Mouse (Mus musculus): ENCODE data around the gene Kcna7. TPM values are rescaled to one million over a fixed set of nuclear protein-coding genes. Genes with fewer than 3 reads are reported as not detected.
A peak's percentile ranks its signal among the peaks of the same experiment; 100 is the strongest.

The Kcna7 gene
- polyA plus RNA-seq, 1 experiment, result not detected

- Histone ChIP-seq H3K4me3 (ENCODE audit: insufficient read depth, low read length) (peak overlapping the region; percentile 94), H3K4me1 (ENCODE audit: control insufficient read depth, insufficient read depth, low read length) (peaks cover 12% of the 10 kb centered on the region), H3K27ac (ENCODE audit: insufficient read depth, low read depth, low read length) (peak overlapping the region; percentile 100)
- no peak for TF ChIP-seq CTCF (IDR thresholded peaks at IDR 0.05; ENCODE audit: low read depth, low read length)
- TF ChIP-seq POLR2A (IDR thresholded peaks at IDR 0.05; ENCODE audit: borderline replicate concordance, low read depth, low read length), result no peak; the same call in 1 of the 2 replicates
Observed at GRCm38 (mm10) chr7:45456721-45457203, 51.3 kb downstream of the Kcna7 start.

GRCm38 (mm10) chr7:45457204-45458060 is 52.0 kb downstream of the Kcna7 start:
- TF ChIP-seq CTCF (IDR thresholded peaks at IDR 0.05; ENCODE audit: low read depth, low read length) (no peak), POLR2A (IDR thresholded peaks at IDR 0.05; ENCODE audit: borderline replicate concordance, low read depth, low read length) (0 out of 2 replicates have a peak, but pooled peaks have one; percentile 47)
- Histone ChIP-seq H3K27ac (ENCODE audit: insufficient read depth, low read depth, low read length) (peak overlapping the region; percentile 100), H3K4me1 (ENCODE audit: control insufficient read depth, insufficient read depth, low read length) (peaks cover 15% of the 10 kb centered on the region), H3K4me3 (ENCODE audit: insufficient read depth, low read length) (peak overlapping the region; percentile 94)

- TF ChIP-seq CTCF (IDR thresholded peaks at IDR 0.05; ENCODE audit: low read depth, low read length), result no peak
- peaks cover 25% of the 10 kb centered on the region for H3K4me1 ChIP-seq (ENCODE audit: control insufficient read depth, insufficient read depth, low read length)
- H3K4me3 ChIP-seq (ENCODE audit: insufficient read depth, low read length), result peak overlapping the region; percentile 94
- H3K27ac ChIP-seq (ENCODE audit: insufficient read depth, low read depth, low read length), result peak overlapping the region; percentile 100
Observed at GRCm38 (mm10) chr7:45458748-45459563, 53.5 kb downstream of the Kcna7 start.

Other genes starting within 250 kb of the Kcna7 start
- gene Slc17a7, start 241.7 kb upstream of the Kcna7 start, polyA plus RNA-seq (2012; ENCODE audit: insufficient read depth, insufficient read length, missing spikeins), result not detected in 2 replicates
- gene Gfy, start 226.1 kb upstream of the Kcna7 start, polyA plus RNA-seq (2012; ENCODE audit: insufficient read depth, insufficient read length, missing spikeins), result not detected in 2 replicates
- gene Pth2, start 224.7 kb upstream of the Kcna7 start, polyA plus RNA-seq (2012; ENCODE audit: insufficient read depth, insufficient read length, missing spikeins), result not detected in 2 replicates
- gene Ccdc155, start 200.8 kb upstream of the Kcna7 start, polyA plus RNA-seq (2012; ENCODE audit: insufficient read depth, insufficient read length, missing spikeins), result 0.24 TPM in 1 of 2 replicates, not detected in the other
- gene Dkkl1, start 193.5 kb upstream of the Kcna7 start, polyA plus RNA-seq (2012; ENCODE audit: insufficient read depth, insufficient read length, missing spikeins), result not detected in 2 replicates
- gene Tead2, start 189.9 kb upstream of the Kcna7 start, polyA plus RNA-seq (2012; ENCODE audit: insufficient read depth, insufficient read length, missing spikeins), result 2.1 TPM in 1 of 2 replicates, not detected in the other
- 238 and 243 TPM in 2 replicates for gene Cd37, start 166.5 kb upstream of the Kcna7 start, polyA plus RNA-seq (2012; ENCODE audit: insufficient read depth, insufficient read length, missing spikeins)
- not detected in 2 replicates for gene Slc6a16, start 164.6 kb upstream of the Kcna7 start, polyA plus RNA-seq (2012; ENCODE audit: insufficient read depth, insufficient read length, missing spikeins)
- gene Slc6a21, start 128.1 kb upstream of the Kcna7 start, polyA plus RNA-seq (2012; ENCODE audit: insufficient read depth, insufficient read length, missing spikeins), result not detected in 2 replicates
- gene Trpm4, start 71.9 kb upstream of the Kcna7 start, polyA plus RNA-seq (2012; ENCODE audit: insufficient read depth, insufficient read length, missing spikeins), result 14.1 and 16.0 TPM in 2 replicates
- not detected in 2 replicates for gene Hrc, start 70.4 kb upstream of the Kcna7 start, polyA plus RNA-seq (2012; ENCODE audit: insufficient read depth, insufficient read length, missing spikeins)
- gene Ppfia3, start 38.6 kb upstream of the Kcna7 start, polyA plus RNA-seq (2012; ENCODE audit: insufficient read depth, insufficient read length, missing spikeins), result 1.6 and 1.8 TPM in 2 replicates
- 3.0 and 3.6 TPM in 2 replicates for gene Lin7b, start 35.1 kb upstream of the Kcna7 start, polyA plus RNA-seq (2012; ENCODE audit: insufficient read depth, insufficient read length, missing spikeins)
- gene Snrnp70, start 9.9 kb upstream of the Kcna7 start, polyA plus RNA-seq (2012; ENCODE audit: insufficient read depth, insufficient read length, missing spikeins), result 385 and 416 TPM in 2 replicates
- gene Ntf5, start 8.0 kb downstream of the Kcna7 start, polyA plus RNA-seq (2012; ENCODE audit: insufficient read depth, insufficient read length, missing spikeins), result not detected in 2 replicates
- gene Lhb, start 15.2 kb downstream of the Kcna7 start, polyA plus RNA-seq (2012; ENCODE audit: insufficient read depth, insufficient read length, missing spikeins), result not detected in 2 replicates
- 12.8 and 14.3 TPM in 2 replicates for gene Gys1, start 29.2 kb downstream of the Kcna7 start, polyA plus RNA-seq (2012; ENCODE audit: insufficient read depth, insufficient read length, missing spikeins)
- 26.0 and 43.8 TPM in 2 replicates for gene Ruvbl2, start 32.4 kb downstream of the Kcna7 start, polyA plus RNA-seq (2012; ENCODE audit: insufficient read depth, insufficient read length, missing spikeins)
- 18,510 and 20,120 TPM in 2 replicates for gene Ftl1, start 54.2 kb downstream of the Kcna7 start, polyA plus RNA-seq (2012; ENCODE audit: insufficient read depth, insufficient read length, missing spikeins)
- gene Bax, start 61.2 kb downstream of the Kcna7 start, polyA plus RNA-seq (2012; ENCODE audit: insufficient read depth, insufficient read length, missing spikeins), result 196 and 209 TPM in 2 replicates
- gene Tulp2, start 76.2 kb downstream of the Kcna7 start, polyA plus RNA-seq (2012; ENCODE audit: insufficient read depth, insufficient read length, missing spikeins), result not detected in 2 replicates
- 1.1 TPM in 1 of 2 replicates, not detected in the other for gene Gm45808, start 81.2 kb downstream of the Kcna7 start, polyA plus RNA-seq (2012; ENCODE audit: insufficient read depth, insufficient read length, missing spikeins)
- 22.0 and 25.4 TPM in 2 replicates for gene Dhdh, start 83.2 kb downstream of the Kcna7 start, polyA plus RNA-seq (2012; ENCODE audit: insufficient read depth, insufficient read length, missing spikeins)
- 278 and 296 TPM in 2 replicates for gene Nucb1, start 104.8 kb downstream of the Kcna7 start, polyA plus RNA-seq (2012; ENCODE audit: insufficient read depth, insufficient read length, missing spikeins)
- gene Ppp1r15a, start 120.6 kb downstream of the Kcna7 start, polyA plus RNA-seq (2012; ENCODE audit: insufficient read depth, insufficient read length, missing spikeins), result 21.3 and 26.7 TPM in 2 replicates
- gene Plekha4, start 120.7 kb downstream of the Kcna7 start, polyA plus RNA-seq (2012; ENCODE audit: insufficient read depth, insufficient read length, missing spikeins), result 1.0 and 1.6 TPM in 2 replicates
- gene Hsd17b14, start 149.2 kb downstream of the Kcna7 start, polyA plus RNA-seq (2012; ENCODE audit: insufficient read depth, insufficient read length, missing spikeins), result 2.0 and 2.5 TPM in 2 replicates
- gene Bcat2, start 164.5 kb downstream of the Kcna7 start, polyA plus RNA-seq (2012; ENCODE audit: insufficient read depth, insufficient read length, missing spikeins), result 87.0 and 93.0 TPM in 2 replicates
- gene Fgf21, start 209.8 kb downstream of the Kcna7 start, polyA plus RNA-seq (2012; ENCODE audit: insufficient read depth, insufficient read length, missing spikeins), result not detected in 2 replicates
- not detected in 2 replicates for gene Fut1, start 211.6 kb downstream of the Kcna7 start, polyA plus RNA-seq (2012; ENCODE audit: insufficient read depth, insufficient read length, missing spikeins)
- not detected in 2 replicates for gene Izumo1, start 216.2 kb downstream of the Kcna7 start, polyA plus RNA-seq (2012; ENCODE audit: insufficient read depth, insufficient read length, missing spikeins)
- 0.40 TPM in 1 of 2 replicates, not detected in the other for gene Rasip1, start 221.8 kb downstream of the Kcna7 start, polyA plus RNA-seq (2012; ENCODE audit: insufficient read depth, insufficient read length, missing spikeins)
- gene Mamstr, start 234.3 kb downstream of the Kcna7 start, polyA plus RNA-seq (2012; ENCODE audit: insufficient read depth, insufficient read length, missing spikeins), result not detected in 2 replicates